Mouse (Mus musculus) erythroid progenitor cell, adult 5-6 weeks (primary cell): ENCODE measurements around the gene Tmem176b. TPM values are rescaled to one million over a fixed set of nuclear protein-coding genes. Genes with fewer than 3 reads are reported as not detected.
"Not testable (repeated sequence)": the region's sequence is repeated elsewhere in the genome, so short reads cannot be mapped to it uniquely, and the experiment has no call there.

Source experiments
- ATAC-seq: replicated peaks from 2 replicates; pipeline ENCODE4 v1.8.0; 2016; ENCODE audit warnings: moderate number of reproducible peaks, mild to moderate bottlenecking, moderate TSS enrichment, inconsistent platforms; ENCODE audit not compliant: poor library complexity, low FRiP score, severe bottlenecking
- total RNA-seq, 2 experiments: library from RNA; stranded (forward) in 1 of 2; stranded (reverse) in 1 of 2; fragments of 150-400 nt in 1 of 2; fragments of 186-747, 209-891 nt in 1 of 2; gene quantifications; 2 replicates each; pipeline versions ENCODE4 v1.2.3 to v1.2.4; 2015 to 2017; ENCODE audit warnings: low replicate concordance in 2 of 2

The Tmem176b gene
- 15.5 and 18.4 TPM in 2 replicates for total RNA-seq (2015; ENCODE audit: low replicate concordance)
- 3.6 and 15.5 TPM in 2 replicates for total RNA-seq (2017; ENCODE audit: low replicate concordance)

GRCm38 (mm10) chr6:48840973-48841625 lies at the start of gene Tmem176b:
Tmem176b (minus strand) TSS chr6:48841496.
- ATAC-seq = no peak

DNA sequence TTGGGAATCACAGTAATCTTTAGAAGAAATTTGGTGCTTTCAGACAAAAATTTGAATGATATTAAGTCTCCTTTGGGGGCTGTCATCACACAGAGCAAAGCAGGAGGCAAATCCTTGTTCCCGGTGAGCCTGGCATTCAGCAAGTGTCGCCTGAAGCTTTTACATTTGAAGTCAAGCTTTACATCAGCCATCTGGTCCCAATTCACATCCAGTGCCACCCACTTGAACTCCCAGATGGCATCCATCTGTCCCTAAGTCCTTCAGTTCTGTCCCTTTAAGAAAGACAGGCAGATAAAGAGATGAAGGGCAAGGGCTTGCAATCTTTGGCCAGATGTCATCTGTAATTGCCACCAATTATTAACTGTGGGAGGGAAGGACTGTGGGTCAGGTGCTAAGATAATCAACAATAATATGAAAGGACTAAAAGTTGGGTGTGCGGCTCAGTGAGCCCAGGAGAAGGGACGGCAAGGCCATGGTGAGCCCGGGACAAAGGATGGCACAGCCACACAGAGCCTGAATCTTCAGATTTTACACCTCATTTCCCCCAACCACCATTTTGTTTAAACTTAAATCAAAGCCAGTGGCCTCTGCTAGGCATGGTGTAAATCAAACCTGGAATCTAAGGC lies 35.3 kb upstream of the Tmem176b start:
- no peak for ATAC-seq

GRCm38 (mm10) chr6:48875515-48875914 lies 34.2 kb upstream of the Tmem176b start:
- no peak for ATAC-seq

GRCm38 (mm10) chr6:48874576-48874975 lies 33.3 kb upstream of the Tmem176b start:
- no peak for ATAC-seq

- no peak for ATAC-seq
Observed at GRCm38 (mm10) chr6:48872596-48872995, 31.3 kb upstream of the Tmem176b start, which contains the start of gene Aoc1. Aoc1 (plus strand) TSS chr6:48872896.

DNA sequence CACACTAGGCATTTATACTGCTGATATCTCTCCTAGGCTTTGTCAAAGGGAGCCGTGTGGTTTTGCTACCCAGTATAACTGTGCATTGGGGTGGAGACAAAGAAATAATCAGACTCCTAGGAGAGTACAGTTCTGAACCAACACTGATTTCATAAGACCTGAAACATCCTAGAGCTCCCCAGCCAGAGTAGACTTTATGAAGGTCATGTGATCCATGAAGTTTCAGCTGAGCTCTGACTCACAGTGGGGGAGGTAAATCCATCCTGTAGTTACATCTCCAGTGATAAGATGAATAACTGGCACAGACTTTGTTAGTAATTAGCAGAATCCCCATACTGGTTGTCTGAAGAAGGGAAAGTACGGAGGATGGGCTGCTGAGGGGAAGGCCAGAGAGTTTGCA lies 28.5 kb upstream of the Tmem176b start:
- ATAC-seq = no peak

DNA sequence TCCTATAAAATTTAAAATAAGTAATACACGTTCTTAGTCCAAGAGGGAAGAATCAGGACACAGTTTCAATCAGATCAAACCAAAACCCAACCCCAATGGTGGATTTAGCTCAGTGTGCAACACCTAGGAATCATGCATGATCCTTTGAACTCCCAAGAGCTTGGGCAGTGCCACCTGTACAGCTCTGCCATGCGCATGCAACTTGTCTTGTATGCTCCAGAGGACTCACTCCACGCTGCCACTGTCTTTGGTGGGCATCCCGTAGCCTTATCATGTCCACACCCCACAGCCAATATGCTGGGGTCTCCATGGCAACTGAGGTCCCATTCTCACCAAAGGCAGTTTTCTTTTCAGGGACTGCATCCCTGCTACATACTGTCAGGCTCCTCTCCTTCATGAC lies 25.9 kb upstream of the Tmem176b start:
- no peak for ATAC-seq

GRCm38 (mm10) chr6:48866355-48866950 lies 25.2 kb upstream of the Tmem176b start:
- ATAC-seq = not testable (repeated sequence)

DNA sequence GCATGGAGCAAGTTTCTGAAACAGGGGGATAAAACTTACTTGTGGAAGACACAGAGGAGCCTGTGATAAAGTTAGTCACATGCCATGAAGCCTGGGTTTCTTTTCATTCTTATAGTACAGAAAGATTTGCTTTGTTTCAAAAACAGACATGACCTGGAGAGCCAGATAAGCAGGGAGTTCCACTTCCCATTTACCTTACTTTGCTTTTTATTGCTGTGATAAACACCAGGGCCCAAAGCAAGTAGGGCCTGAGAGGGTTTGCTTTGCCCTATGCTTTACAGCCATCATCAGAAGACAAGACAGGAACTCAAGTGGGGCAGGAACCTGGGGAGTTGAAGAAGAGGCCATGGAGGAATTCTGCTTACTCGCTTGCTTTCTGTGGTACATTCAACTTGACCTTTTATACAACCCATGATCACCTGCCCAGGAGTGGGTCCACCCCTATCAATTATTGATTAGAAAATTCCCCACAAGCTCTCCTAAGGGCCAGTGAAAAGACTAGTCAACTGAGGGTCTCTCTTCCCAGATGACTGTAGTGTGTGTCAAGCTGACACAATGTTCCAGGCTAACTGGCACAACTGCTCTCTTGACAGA lies 24.0 kb upstream of the Tmem176b start:
- no peak for ATAC-seq

DNA sequence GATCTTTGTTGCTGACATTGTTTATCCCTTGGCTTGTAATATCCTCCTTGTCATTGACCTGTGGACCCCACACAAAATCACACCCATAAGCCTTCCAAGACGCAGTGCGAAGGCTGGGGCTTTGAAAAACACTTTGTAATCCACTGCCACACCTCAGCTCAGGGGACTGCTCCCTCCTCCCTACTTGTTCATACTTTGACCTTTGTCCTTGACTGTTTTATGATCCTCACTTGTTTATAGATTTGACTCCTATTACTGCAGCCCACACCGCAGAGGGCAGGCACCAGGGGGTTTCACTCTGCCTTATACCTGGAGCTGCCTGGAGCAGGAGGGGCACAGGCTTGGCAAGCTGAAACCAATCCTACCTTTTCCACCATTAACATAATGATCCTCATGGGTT lies 23.4 kb upstream of the Tmem176b start:
- ATAC-seq = no peak

- ATAC-seq = no peak
Observed at GRCm38 (mm10) chr6:48864181-48864580, 22.9 kb upstream of the Tmem176b start.

DNA sequence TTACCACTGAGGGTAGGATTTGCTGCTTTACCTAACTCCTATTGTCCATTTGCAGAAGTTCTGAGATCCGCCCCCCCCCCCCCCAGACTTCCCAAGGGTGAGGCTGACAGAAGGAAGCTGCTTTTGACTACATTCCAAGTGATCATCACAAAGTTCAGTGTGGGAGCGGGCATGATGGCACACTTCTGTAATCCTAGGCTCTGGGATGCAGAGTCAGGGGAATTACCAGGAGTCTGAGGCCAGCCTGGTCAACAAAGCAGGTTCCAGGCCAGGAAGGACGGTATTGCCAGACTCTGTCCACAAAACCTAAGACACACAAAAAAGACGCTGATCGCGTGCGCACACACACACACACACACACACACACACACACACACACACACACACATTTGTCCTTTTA lies 22.2 kb upstream of the Tmem176b start:
- ATAC-seq = no peak

DNA sequence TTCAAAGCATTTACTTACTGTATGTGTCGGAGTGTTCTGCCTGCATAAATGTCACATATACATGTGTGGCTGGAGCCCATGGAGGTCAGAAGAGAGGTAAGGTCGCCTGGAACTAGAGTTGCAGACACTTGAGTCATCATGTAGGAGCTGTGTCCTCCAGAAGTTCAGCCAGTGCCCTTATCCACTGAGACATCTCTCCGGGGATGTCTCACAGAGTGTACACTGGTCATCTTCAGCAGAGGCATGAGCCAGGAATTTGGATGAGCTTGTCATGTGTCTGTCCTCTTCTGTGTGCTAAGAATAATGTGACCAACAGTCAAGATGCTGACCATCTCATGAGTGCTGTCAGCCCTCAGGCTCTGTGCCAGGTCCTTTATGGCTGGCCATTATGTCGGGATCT lies 21.5 kb upstream of the Tmem176b start:
- no peak for ATAC-seq

DNA sequence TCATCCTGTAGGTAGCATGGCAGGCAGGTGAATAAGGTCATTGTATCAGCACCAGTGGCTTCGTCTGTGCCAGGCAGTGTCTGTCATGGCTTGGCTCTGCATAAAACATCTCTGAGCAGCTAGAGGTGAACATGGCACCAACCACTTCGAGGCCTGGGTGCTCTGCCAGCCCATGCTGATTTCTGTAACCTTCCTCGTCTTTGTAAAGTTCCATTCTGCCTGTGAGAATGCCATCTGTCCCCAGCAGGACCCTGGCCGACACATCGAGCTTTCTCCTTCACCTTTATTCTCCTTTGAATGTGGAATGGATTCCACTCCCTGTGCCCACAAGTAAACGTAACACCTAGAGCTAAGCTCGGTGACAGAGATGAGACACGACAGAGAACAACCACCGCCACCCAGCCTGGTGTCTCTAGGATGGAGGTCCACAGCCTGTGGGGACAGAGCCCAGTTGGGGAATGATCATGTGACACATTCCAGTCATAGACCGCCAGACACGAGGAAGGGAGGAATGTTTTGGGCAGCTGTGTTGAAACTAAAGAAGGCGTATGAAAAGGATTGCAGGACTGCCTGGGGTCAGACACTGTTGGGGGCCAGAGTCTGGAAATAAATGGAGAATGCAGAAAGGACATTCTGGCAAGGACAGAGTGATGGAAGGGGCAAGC lies 20.5 kb upstream of the Tmem176b start:
- ATAC-seq = no peak

- ATAC-seq = no peak
Observed at GRCm38 (mm10) chr6:48860851-48861250, 19.6 kb upstream of the Tmem176b start.

GRCm38 (mm10) chr6:48860130-48860815 lies 19.0 kb upstream of the Tmem176b start:
- ATAC-seq = no peak

DNA sequence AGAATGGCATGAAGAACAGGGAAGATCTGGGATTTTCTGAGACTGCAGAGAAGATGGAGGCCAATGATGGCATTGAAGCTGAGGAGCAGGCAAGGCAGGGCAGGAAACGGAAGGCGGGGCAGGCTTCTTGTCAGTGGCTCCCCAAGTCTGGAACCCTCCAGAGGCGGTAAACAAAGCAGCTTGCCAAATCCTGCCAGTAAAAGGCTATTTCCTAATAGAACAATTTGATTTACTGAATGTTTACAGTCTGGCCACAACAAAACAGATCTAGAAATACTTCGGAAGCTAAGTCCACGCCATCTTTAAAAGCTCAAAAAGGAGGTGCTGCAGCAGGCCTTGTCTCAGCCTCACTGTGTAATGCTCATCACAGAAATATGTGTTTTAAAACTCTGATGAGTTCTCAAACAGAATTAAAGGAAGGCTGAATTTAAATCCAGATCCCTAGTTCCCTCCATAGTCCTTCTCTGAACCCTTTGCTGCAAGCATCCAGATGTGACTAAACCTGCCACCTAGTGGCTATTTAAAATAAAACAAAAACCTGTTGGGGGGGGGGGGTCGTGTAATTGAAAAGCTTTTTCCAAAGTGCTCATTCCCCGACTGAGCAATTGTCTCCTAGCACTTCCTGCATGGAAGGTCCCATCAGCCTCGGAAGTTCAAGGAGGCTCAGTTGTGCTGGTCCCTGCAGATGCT lies 16.5 kb upstream of the Tmem176b start:
- ATAC-seq = no peak

GRCm38 (mm10) chr6:48854155-48854554 lies 12.9 kb upstream of the Tmem176b start:
- no peak for ATAC-seq

DNA sequence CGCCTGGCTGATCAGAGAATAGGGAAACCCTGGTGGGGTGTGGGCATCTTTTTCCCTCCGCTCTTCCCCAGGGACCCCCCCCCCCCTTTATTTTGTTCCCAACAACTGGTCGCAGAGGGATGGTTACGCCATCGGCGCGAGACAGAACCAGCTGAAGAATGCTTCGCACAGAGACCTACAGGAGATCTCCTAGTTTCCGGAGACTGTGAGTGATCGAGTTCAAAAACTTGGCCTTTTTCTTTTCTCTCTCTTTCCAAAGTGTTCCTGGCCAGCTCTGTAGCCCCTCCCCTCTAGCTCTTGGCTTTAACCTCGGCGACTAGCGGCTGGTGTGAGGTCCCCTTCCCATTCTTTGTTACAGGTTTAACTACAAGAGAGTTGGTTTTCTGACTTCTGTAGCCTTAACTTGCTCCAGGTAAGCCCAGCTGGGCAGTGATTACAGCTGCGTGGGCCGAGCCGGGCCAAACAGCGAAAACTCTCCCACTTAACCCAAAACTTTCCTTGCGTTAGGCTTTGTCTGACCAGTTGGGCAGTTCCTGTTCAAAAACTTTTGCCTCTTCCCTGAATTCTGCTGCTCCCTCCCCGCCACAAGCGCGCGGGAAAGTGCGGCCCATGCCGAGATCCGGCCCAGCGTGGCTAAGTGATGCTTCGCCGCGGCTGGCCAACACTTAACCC lies 10.7 kb upstream of the Tmem176b start:
- no peak for ATAC-seq
